Mouse (Mus musculus): ENCODE measurements around the gene Ahsa1. TPM values are rescaled to one million over a fixed set of nuclear protein-coding genes. Genes with fewer than 3 reads are reported as not detected.
"Not testable (repeated sequence)": the region's sequence is repeated elsewhere in the genome, so short reads cannot be mapped to it uniquely, and the experiment has no call there.

The Ahsa1 gene
- polyA plus RNA-seq, 1 experiment from 2014 or later, result 222 TPM

- Histone ChIP-seq H3K9ac (ENCODE audit: low read depth, low read length) (no peak overlapping the region), H3K4me3 (ENCODE audit: low read length) (no peak overlapping the region), H3K36me3 (ENCODE audit: control insufficient read depth, insufficient read depth, low read length) (peaks cover 57% of the 10 kb centered on the region), H3K27me3 (replicated peaks; ENCODE audit: control insufficient read depth, insufficient read depth, low read length) (no peaks in the 10 kb centered on the region), H3K4me1 (ENCODE audit: control insufficient read depth, insufficient read depth, low read depth, low read length) (no peaks in the 10 kb centered on the region), H3K4me2 (ENCODE audit: low read length) (no peak overlapping the region), H3K9me3 (ENCODE audit: control insufficient read depth, low read length) (no peaks in the 10 kb centered on the region), H3K27ac (ENCODE audit: low read depth, low read length) (no peak overlapping the region)
- 97% methylated on average over 6 of the region's 6 CpGs for WGBS
- no peak for ATAC-seq
These were observed 16.1 kb upstream of the Ahsa1 start for GRCm38 (mm10) chr12:87250161-87250560.

GRCm38 (mm10) chr12:87253878-87254277 is 12.4 kb upstream of the Ahsa1 start:
- Histone ChIP-seq H3K9me3 (ENCODE audit: control insufficient read depth, low read length) (no peaks in the 10 kb centered on the region), H3K27ac (ENCODE audit: low read depth, low read length) (no peak overlapping the region), H3K4me2 (ENCODE audit: low read length) (no peak overlapping the region), H3K36me3 (ENCODE audit: control insufficient read depth, insufficient read depth, low read length) (peaks cover 59% of the 10 kb centered on the region), H3K9ac (ENCODE audit: low read depth, low read length) (no peak overlapping the region), H3K4me3 (ENCODE audit: low read length) (no peak overlapping the region), H3K4me1 (ENCODE audit: control insufficient read depth, insufficient read depth, low read depth, low read length) (no peaks in the 10 kb centered on the region), H3K27me3 (replicated peaks; ENCODE audit: control insufficient read depth, insufficient read depth, low read length) (no peaks in the 10 kb centered on the region)
- ATAC-seq, result no peak
- WGBS, result 95% methylated on average over 6 of the region's 6 CpGs

GRCm38 (mm10) chr12:87256629-87257028 is 9.7 kb upstream of the Ahsa1 start:
- no peak for ATAC-seq
- Histone ChIP-seq H3K36me3 (ENCODE audit: control insufficient read depth, insufficient read depth, low read length) (peaks cover 50% of the 10 kb centered on the region), H3K9ac (ENCODE audit: low read depth, low read length) (no peak overlapping the region), H3K27ac (ENCODE audit: low read depth, low read length) (no peak overlapping the region), H3K27me3 (replicated peaks; ENCODE audit: control insufficient read depth, insufficient read depth, low read length) (no peaks in the 10 kb centered on the region), H3K4me2 (ENCODE audit: low read length) (no peak overlapping the region), H3K4me1 (ENCODE audit: control insufficient read depth, insufficient read depth, low read depth, low read length) (no peaks in the 10 kb centered on the region), H3K9me3 (ENCODE audit: control insufficient read depth, low read length) (no peaks in the 10 kb centered on the region), H3K4me3 (ENCODE audit: low read length) (no peak overlapping the region)
- WGBS, result over 99% methylated on average over 5 of the region's 5 CpGs

GRCm38 (mm10) chr12:87260562-87260961 is 5.7 kb upstream of the Ahsa1 start:
- Histone ChIP-seq H3K9ac (ENCODE audit: low read depth, low read length) (no peak overlapping the region), H3K4me1 (ENCODE audit: control insufficient read depth, insufficient read depth, low read depth, low read length) (peaks cover 8% of the 10 kb centered on the region), H3K36me3 (ENCODE audit: control insufficient read depth, insufficient read depth, low read length) (peaks cover 43% of the 10 kb centered on the region), H3K9me3 (ENCODE audit: control insufficient read depth, low read length) (no peaks in the 10 kb centered on the region), H3K27me3 (replicated peaks; ENCODE audit: control insufficient read depth, insufficient read depth, low read length) (no peaks in the 10 kb centered on the region), H3K4me3 (ENCODE audit: low read length) (no peak overlapping the region), H3K27ac (ENCODE audit: low read depth, low read length) (no peak overlapping the region), H3K4me2 (ENCODE audit: low read length) (no peak overlapping the region)
- WGBS, result 97% methylated on average over 8 of the region's 8 CpGs
- no peak for ATAC-seq

- H3K4me3 ChIP-seq (ENCODE audit: low read length), result peak overlapping the region; percentile 90
- peak overlapping the region; percentile 77 for H3K4me2 ChIP-seq (ENCODE audit: low read length)
- no peak for ATAC-seq
- H3K27me3 ChIP-seq (replicated peaks; ENCODE audit: control insufficient read depth, insufficient read depth, low read length), result no peaks in the 10 kb centered on the region
- H3K36me3 ChIP-seq (ENCODE audit: control insufficient read depth, insufficient read depth, low read length), result peaks cover 15% of the 10 kb centered on the region
- peak overlapping the region; percentile 93 for H3K9ac ChIP-seq (ENCODE audit: low read depth, low read length)
- H3K4me1 ChIP-seq (ENCODE audit: control insufficient read depth, insufficient read depth, low read depth, low read length), result peaks cover 21% of the 10 kb centered on the region
- H3K27ac ChIP-seq (ENCODE audit: low read depth, low read length), result peak overlapping the region; percentile 92
- WGBS, result 25% methylated on average over 11 of the region's 11 CpGs
- no peaks in the 10 kb centered on the region for H3K9me3 ChIP-seq (ENCODE audit: control insufficient read depth, low read length)
These were observed 835 bp upstream of the Ahsa1 start for GRCm38 (mm10) chr12:87265444-87265843.

- Histone ChIP-seq H3K4me1 (ENCODE audit: control insufficient read depth, insufficient read depth, low read depth, low read length) (peaks cover 21% of the 10 kb centered on the region), H3K27ac (ENCODE audit: low read depth, low read length) (peak overlapping the region; percentile 92), H3K36me3 (ENCODE audit: control insufficient read depth, insufficient read depth, low read length) (peaks cover 19% of the 10 kb centered on the region), H3K27me3 (replicated peaks; ENCODE audit: control insufficient read depth, insufficient read depth, low read length) (no peaks in the 10 kb centered on the region), H3K9ac (ENCODE audit: low read depth, low read length) (peak overlapping the region; percentile 91), H3K4me3 (ENCODE audit: low read length) (peak overlapping the region; percentile 90), H3K9me3 (ENCODE audit: control insufficient read depth, low read length) (no peaks in the 10 kb centered on the region), H3K4me2 (ENCODE audit: low read length) (peak overlapping the region; percentile 95)
- ATAC-seq, result peak; percentile 70
- under 1% methylated on average over 31 of the region's 31 CpGs for WGBS
These were observed 736 bp downstream of the Ahsa1 start for GRCm38 (mm10) chr12:87266827-87267603.

GRCm38 (mm10) chr12:87267682-87268081 is 1.4 kb downstream of the Ahsa1 start:
- WGBS, result 32% methylated on average over 4 of the region's 4 CpGs
- no peaks in the 10 kb centered on the region for H3K9me3 ChIP-seq (ENCODE audit: control insufficient read depth, low read length)
- ATAC-seq, result no peak
- H3K36me3 ChIP-seq (ENCODE audit: control insufficient read depth, insufficient read depth, low read length), result peaks cover 21% of the 10 kb centered on the region
- H3K27ac ChIP-seq (ENCODE audit: low read depth, low read length), result no peak overlapping the region
- H3K9ac ChIP-seq (ENCODE audit: low read depth, low read length), result peak overlapping the region; percentile 91
- H3K4me2 ChIP-seq (ENCODE audit: low read length), result peak overlapping the region; percentile 95
- H3K4me1 ChIP-seq (ENCODE audit: control insufficient read depth, insufficient read depth, low read depth, low read length), result peaks cover 21% of the 10 kb centered on the region
- no peaks in the 10 kb centered on the region for H3K27me3 ChIP-seq (replicated peaks; ENCODE audit: control insufficient read depth, insufficient read depth, low read length)
- peak overlapping the region; percentile 90 for H3K4me3 ChIP-seq (ENCODE audit: low read length)

GRCm38 (mm10) chr12:87274853-87275831 is 8.9 kb downstream of the Ahsa1 start:
- Histone ChIP-seq H3K27me3 (replicated peaks; ENCODE audit: control insufficient read depth, insufficient read depth, low read length) (no peaks in the 10 kb centered on the region), H3K4me2 (ENCODE audit: low read length) (no peak overlapping the region), H3K4me3 (ENCODE audit: low read length) (no peak overlapping the region), H3K9ac (ENCODE audit: low read depth, low read length) (no peak overlapping the region), H3K27ac (ENCODE audit: low read depth, low read length) (no peak overlapping the region), H3K4me1 (ENCODE audit: control insufficient read depth, insufficient read depth, low read depth, low read length) (no peaks in the 10 kb centered on the region), H3K36me3 (ENCODE audit: control insufficient read depth, insufficient read depth, low read length) (peaks cover 38% of the 10 kb centered on the region), H3K9me3 (ENCODE audit: control insufficient read depth, low read length) (no peaks in the 10 kb centered on the region)
- WGBS, result 93% methylated on average over 9 of the region's 9 CpGs
- ATAC-seq, result no peak

GRCm38 (mm10) chr12:87277251-87277650 is 11.0 kb downstream of the Ahsa1 start:
- 89% methylated on average over 4 of the region's 4 CpGs for WGBS
- ATAC-seq; H3K9ac ChIP-seq (ENCODE audit: low read depth, low read length); H3K27me3 ChIP-seq (replicated peaks; ENCODE audit: control insufficient read depth, insufficient read depth, low read length); H3K9me3 ChIP-seq (ENCODE audit: control insufficient read depth, low read length); H3K4me3 ChIP-seq (ENCODE audit: low read length); H3K4me2 ChIP-seq (ENCODE audit: low read length); H3K27ac ChIP-seq (ENCODE audit: low read depth, low read length); H3K4me1 ChIP-seq (ENCODE audit: control insufficient read depth, insufficient read depth, low read depth, low read length): not testable (repeated sequence)
- H3K36me3 ChIP-seq (ENCODE audit: control insufficient read depth, insufficient read depth, low read length), result peaks cover 23% of the 10 kb centered on the region

All from hindbrain, embryonic 16.5 days (tissue).